Mouse (Mus musculus) frontal cortex, postnatal 36 days (tissue): ENCODE measurements around the gene Pik3cg.

Source experiments
- DNase-seq, 2 experiments: peaks; one replicate each; pipeline ENCODE4 v3.0.0; 2022; ENCODE audit warnings: low spot score in 2 of 2

Pik3cg gene

DNA sequence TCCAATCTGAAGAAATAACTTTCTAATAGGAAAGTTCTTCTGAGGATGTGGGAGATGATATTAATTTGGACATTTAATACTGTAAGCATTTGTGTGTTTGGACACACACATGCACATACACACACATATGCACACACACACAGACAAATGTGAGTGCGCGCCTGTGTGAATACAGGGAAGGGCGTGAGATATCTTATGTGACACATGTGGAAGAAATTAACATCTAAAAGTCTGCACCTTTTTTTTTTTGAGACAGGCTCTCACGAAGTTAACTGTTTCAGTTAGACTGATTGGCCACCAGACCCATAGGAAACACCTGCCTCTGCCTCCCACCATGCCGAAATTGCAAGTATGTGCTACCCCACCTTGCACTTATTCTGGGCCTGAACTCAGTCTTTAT is 64.7 kb downstream of the Pik3cg start:
- DNase-seq, result no peak

DNA sequence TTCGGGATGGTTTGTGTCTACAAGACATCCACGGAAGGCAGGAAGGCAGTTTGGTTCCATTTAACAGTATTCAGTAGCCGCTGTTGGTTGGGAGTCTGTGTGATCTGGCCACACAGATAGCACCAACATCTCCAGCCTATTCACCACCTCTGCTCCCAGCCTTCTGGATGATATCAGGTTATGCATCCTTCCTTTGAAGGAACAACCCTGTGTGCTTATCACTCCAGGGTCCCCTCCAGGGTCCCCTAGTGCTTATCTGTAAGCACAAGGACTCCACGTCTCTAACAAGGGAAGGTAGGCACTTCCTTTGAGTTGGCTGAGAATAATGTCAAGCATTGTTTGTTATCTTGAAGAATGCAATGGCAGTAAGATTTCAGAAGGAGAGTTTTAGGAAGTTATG is 65.3 kb downstream of the Pik3cg start:
- no peak for DNase-seq

DNA sequence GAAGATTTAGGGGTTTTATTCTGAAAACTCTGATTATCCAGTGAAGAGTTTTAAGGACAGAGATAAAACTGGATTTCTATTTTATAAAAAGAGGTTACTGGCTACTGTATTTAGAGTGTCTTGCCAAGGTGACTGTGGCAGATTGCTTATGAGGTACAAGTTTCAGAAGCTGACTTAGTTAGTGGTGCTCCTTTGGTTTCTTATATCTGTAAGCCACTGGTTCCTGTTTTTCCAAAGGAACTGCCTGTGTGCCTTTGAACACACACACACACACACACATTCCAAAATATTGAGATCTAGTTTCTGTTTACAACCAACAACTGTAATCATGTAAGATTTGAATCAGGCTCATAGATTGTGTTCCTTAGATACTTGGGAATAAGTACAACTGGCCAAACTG is 66.7 kb downstream of the Pik3cg start:
- DNase-seq, result no peak

DNA sequence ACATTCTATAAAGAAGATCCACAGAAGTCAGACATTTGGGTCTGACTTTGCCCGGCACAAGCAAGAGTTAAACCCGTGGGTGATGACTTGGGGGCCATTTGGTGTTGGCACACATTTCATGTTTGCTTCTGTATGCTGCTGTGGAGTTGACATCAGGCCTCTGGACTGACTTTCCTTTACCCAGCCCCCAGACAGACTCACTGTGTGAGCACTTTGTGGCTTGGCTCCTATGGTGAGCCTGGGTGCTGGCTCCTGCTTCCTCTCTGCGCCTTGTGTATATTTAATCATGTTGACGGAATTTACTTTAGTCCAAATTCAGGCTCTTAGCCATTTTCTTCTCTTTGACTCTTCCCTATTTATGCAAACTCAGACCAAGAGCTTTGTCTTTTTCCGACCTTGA is 69.6 kb downstream of the Pik3cg start:
- no peak for DNase-seq

DNA sequence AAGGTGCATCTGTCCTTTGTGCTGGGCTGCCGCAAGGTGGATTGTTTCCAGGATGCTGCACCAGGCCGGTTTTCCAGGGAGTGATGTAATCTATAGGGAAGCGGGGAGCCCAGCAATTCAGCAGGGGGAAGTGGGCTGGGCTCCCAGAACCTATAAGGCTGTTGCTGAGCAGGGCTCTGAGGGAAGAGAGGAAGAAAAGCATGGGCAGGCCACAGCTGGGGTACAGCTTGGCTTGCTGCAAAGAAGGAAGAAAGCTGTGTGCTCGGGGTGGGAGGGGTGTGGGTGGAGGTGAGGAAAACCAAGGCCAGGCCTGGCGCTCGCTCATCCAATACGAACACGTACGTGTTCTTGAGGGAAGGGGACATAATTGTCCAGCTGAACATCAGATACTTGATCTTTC is 70.1 kb downstream of the Pik3cg start:
- DNase-seq, result no peak

DNA sequence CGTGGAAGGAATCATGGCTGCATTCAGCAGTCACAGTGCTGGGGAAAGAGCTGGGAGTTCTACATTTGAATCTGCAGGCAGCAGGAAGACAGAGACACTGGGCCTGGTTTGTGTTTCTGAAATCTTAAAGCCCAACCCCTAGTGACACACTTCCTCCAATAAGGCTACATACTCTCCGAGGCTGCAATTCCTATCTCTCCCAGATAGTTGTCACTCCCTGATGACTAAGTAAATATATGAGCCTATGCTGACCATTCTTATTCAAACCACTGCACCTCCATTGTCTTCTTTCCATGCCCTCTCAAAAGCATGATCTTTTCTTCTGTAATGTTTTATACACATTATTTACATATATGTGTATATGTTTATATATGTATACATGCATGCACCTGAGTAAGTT is 70.9 kb downstream of the Pik3cg start:
- DNase-seq, result no peak

DNA sequence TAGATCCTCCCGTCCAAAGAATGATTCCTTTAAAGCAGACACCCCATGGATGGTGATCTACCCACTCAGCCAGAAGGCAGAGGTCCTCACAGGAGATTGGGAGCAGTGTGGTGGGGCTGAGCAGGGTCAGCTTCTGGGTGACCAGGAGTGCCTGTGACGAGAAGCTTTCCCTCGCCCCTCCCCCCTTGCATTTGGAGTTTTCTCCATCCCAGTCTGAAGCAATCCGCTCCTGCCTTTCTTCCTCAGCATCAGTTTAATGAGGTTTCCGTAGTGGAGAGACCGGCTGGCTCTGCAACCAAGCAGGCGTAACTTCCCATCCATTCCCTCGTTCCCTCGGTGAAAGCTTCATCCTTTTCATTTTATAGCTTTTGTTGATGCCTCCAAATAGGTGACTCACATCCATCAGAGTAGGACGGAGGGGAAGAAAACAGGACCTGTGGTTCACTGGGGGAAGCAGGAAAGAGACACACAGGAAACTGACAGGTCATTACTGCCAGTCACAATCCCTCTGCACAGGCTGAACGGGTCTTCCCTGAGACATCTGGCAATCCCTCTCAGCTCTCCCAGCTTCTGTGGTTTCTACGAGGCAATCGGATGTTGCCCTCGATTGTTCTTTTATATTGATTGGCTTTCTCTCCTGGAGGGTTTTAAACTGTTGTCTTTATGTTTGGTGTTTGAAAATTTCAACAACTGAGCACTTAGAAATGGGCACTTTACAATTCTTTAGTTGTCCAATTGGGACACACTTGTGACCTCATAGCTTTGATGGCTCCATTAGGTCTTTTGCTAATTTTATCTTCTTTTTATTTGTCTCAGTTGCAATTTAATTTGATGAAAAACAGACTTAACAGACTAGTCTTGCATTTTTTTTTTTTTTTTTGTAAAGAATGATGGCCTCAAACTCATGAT is 80.6 kb downstream of the Pik3cg start:
- no peak for DNase-seq

DNA sequence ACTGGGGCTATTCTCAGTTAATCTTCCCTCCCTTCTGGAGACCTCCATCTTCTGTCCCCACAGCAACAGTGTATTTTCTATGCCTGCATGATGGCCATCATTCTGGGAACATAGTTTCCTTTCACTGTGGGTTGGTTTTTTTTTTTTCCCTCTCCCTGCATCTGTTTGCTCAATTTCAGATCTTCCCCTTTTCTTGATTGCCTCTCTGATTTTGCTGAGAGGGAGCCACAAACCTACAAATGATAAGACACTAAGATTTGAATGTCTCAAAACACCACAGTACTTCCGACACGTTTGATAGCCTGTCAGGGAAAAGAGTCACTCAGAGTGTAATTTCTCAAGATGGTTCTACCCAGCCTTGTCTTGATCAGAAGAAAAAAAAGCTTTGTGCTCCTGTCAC is 81.3 kb downstream of the Pik3cg start:
- DNase-seq, result no peak

DNA sequence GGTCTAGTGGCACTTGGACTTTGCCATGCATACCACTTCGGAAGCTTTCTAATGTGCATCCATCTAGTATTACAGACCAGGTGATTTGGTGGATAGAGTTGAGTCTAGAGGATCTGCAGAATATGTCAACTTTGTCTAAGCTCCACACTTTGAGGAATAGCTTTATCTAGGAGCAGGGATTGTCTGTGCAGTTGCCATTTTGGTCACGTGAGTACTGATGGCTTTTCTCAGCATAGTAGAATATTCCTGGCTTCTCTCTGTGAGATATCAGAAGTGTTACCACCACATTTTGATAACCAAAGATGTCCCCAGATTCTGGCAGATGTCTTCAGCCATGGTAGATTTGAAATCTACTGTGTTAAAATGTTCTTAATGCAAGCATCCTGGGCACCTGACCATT is 84.0 kb downstream of the Pik3cg start:
- DNase-seq, result no peak

DNA sequence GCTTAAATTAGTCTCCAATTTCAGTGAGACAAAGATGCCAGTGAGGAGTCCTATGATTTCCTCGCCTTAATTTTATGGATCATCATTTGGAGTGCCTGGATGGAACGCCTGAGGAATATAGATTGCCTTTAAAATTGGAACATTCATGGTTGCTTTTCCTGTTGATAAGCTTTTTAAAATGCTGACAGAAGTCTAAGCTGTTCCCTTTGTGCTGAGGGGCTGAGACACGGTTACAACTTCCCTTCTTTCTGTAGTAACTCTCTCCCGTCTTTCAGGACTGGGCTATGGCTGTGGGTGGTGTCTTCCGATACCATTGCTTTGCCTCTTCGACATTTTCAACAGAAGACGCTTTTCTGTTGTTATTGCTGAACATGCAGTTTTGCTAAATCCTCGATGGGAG is 84.4 kb downstream of the Pik3cg start:
- DNase-seq, result no peak

DNA sequence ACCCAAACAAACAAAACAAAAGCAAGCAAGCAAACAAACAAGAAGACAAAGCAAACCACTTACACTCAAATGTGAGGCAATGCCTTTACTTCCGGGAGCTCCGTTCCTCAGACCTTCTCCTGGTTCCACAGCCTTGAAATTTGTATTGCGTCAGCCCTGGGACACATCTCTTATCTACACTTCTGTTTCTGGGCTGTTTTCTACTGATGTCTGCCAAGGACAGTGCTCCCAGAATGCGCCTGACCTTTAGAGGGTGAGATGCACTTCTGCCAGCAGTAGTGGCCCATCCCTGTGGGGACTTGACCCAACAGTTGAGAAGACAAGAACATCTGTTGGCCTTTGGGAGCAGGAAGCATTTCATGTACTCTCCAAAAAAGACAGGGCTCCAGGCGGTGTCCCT is 84.9 kb downstream of the Pik3cg start:
- no peak for DNase-seq
